Mouse (Mus musculus) C2C12 (cell line): ENCODE measurements around the gene Susd6.

ENCODE experiments used
- CTCF ChIP-seq: IDR thresholded peaks from one replicate; pipeline ENCODE4 v1.5.1; 2011; ENCODE audit not compliant: control insufficient read depth, insufficient read depth, insufficient read length
- USF1 ChIP-seq: IDR thresholded peaks from one replicate; pipeline ENCODE4 v1.6.1; 2011; ENCODE audit warnings: low read depth, mild to moderate bottlenecking, control low read depth, moderate library complexity

GRCm38 (mm10) chr12:80786591-80786990 lies 3.7 kb upstream of the Susd6 start:
- no peak for TF ChIP-seq CTCF
- no peak for TF ChIP-seq USF1
